In genomic region chrX:14259597-14260239, GRCm38 (mm10) we compare ENCODE assay signal across 33 mouse cellular contexts. TPM values are rescaled to one million over a fixed set of nuclear protein-coding genes. Genes with fewer than 3 reads are reported as not detected.
DNase-seq lines count a peak whose midpoint lies in the region; ATAC-seq lines count a peak whose summit lies in the region.
"Had no signal": no experiment of that assay in that cellular context is flagged by ENCODE, and none has a peak within 500 bp of the region (broad histone marks: within the 10 kb centered on the region; RNA-seq: fewer than 3 reads in every experiment).

No protein-coding gene starts in this region.

- no peak overlapping the region for H3K9ac ChIP-seq in forebrain, embryonic 16.5 days (replicated peaks; ENCODE audit: low read depth, low read length)
- H3K9ac ChIP-seq: embryonic facial prominence, embryonic 13.5 days; hindbrain, embryonic 12.5 days; liver, embryonic 13.5 days had no signal

- H3K36me3 ChIP-seq in forebrain, embryonic 16.5 days (ENCODE audit: control insufficient read depth, insufficient read depth), result no peaks in the 10 kb centered on the region
- H3K36me3 ChIP-seq: embryonic facial prominence, embryonic 13.5 days; hindbrain, embryonic 12.5 days; liver, embryonic 13.5 days had no signal

- no peaks in the 10 kb centered on the region for H3K27me3 ChIP-seq in forebrain, embryonic 16.5 days (replicated peaks; ENCODE audit: control insufficient read depth, insufficient read depth, low read length)
- H3K27me3 ChIP-seq: embryonic facial prominence, embryonic 13.5 days; hindbrain, embryonic 12.5 days; liver, embryonic 13.5 days had no signal

- H3K4me1 ChIP-seq in forebrain, embryonic 16.5 days (replicated peaks; ENCODE audit: control insufficient read depth, insufficient read depth, low read length), result no peaks in the 10 kb centered on the region
- H3K4me1 ChIP-seq: embryonic facial prominence, embryonic 13.5 days; hindbrain, embryonic 12.5 days; liver, embryonic 13.5 days had no signal

- no peaks in the 10 kb centered on the region for H3K9me3 ChIP-seq in forebrain, embryonic 16.5 days (ENCODE audit: control insufficient read depth, low read length)
- H3K9me3 ChIP-seq: embryonic facial prominence, embryonic 13.5 days; hindbrain, embryonic 12.5 days; liver, embryonic 13.5 days had no signal

- H3K4me2 ChIP-seq in forebrain, embryonic 16.5 days (ENCODE audit: low read length), result no peak overlapping the region
- H3K4me2 ChIP-seq: embryonic facial prominence, embryonic 13.5 days; hindbrain, embryonic 12.5 days; liver, embryonic 13.5 days; midbrain, embryonic 11.5 days had no signal

- WGBS in forebrain, embryonic 16.5 days, result 54% methylated on average over 3 of the region's 3 CpGs

- intact Hi-C loops in left cerebral cortex, postnatal 4 days (cut with DNase I), result no loop called here
- intact Hi-C loops in left cerebral cortex, postnatal 10 days (cut with DNase I), result no loop called here

- no peak overlapping the region for H3K27ac ChIP-seq in forebrain, embryonic 16.5 days (ENCODE audit: low read length)
- H3K27ac ChIP-seq: embryonic facial prominence, embryonic 13.5 days; heart, adult 2 months; hindbrain, embryonic 12.5 days; liver, embryonic 13.5 days had no signal

- DNase-seq in frontal cortex, postnatal 10 days (ENCODE audit: low spot score in 2 of 2), result no peak
- peak; percentile 2 for DNase-seq in left cerebral cortex, postnatal 4 days
- no peak for DNase-seq in left cerebral cortex, postnatal 10 days (ENCODE audit: extremely low spot score in 1 of 2, low spot score in 2 of 2)
- peak; percentile 53 for DNase-seq in brain, adult 2 months (ENCODE audit: low read depth, low spot score)
- DNase-seq in adrenal gland, postnatal 10 days, result no peak
- no peak for DNase-seq in thymus, adult 18-20 months
- DNase-seq: adrenal gland, postnatal 36 days; cerebellum, adult 18-20 months; cerebellum, postnatal 14 days; embryo, embryonic 11 days; gastrocnemius, postnatal 25 days; heart, adult 2 months; kidney, postnatal 25 days; liver, embryonic 13.5 days; lung, adult 2 months; lung, postnatal 14 days; thymus, postnatal 4 days had no signal

- peak; percentile 83 for ATAC-seq in frontal cortex, adult (ENCODE audit: low TSS enrichment)
- ATAC-seq in forebrain, embryonic 16.5 days, result peak; percentile 84
- ATAC-seq: intestine, postnatal 0 days had no signal

- no peak overlapping the region for H3K4me3 ChIP-seq in forebrain, embryonic 16.5 days (replicated peaks; ENCODE audit: low read length)
- H3K4me3 ChIP-seq: embryonic facial prominence, embryonic 13.5 days; erythroblast, embryonic 14.5 days; heart, adult 2 months; hindbrain, embryonic 12.5 days; liver, embryonic 13.5 days had no signal

RNA-seq across cellular contexts. Expression of gene H2al1n, which starts 48.8 kb away (rescaled TPM):
- not detected for total RNA-seq in left cerebral cortex, postnatal 4 days (2021)
- total RNA-seq in left cerebral cortex, postnatal 10 days (2021), result not detected
- not detected in 2 replicates for polyA plus RNA-seq in forebrain, embryonic 16.5 days (2015; fragmentation: Nextera tagmentation; extraction: Ambion mirVana)
- not detected for total RNA-seq in adrenal gland, postnatal 10 days (2021)
- total RNA-seq: adrenal gland, postnatal 36 days; ES-E14; gastrocnemius, postnatal 25 days; heart, adult 2 months; heart, postnatal 25 days; layer of hippocampus, adult 8-10 months; megakaryocyte progenitor cell, adult 5-6 weeks; monocyte, adult 5-6 weeks had no signal
- polyA plus RNA-seq: embryonic facial prominence, embryonic 13.5 days; erythroblast, embryonic 14.5 days; heart, adult 2 months; heart, embryonic 14.5 days; hindbrain, embryonic 12.5 days; intestine, postnatal 0 days; kidney, embryonic 14.5 days; limb, embryonic 14.5 days; liver, embryonic 13.5 days; lung, adult 2 months; midbrain, embryonic 11.5 days; stomach, embryonic 14.5 days had no signal

Comparison
In these comparisons a context has a peak if more than half of its experiments do, and no peak if none do; other contexts are left out.
1. DNase-seq: peak in left cerebral cortex, postnatal 4 days (single experiment) and brain, adult 2 months (single experiment); none in frontal cortex, postnatal 10 days (0 of 2), left cerebral cortex, postnatal 10 days (0 of 2), adrenal gland, postnatal 10 days (single experiment) and thymus, adult 18-20 months (0 of 2).